Mouse (Mus musculus): ENCODE measurements around the gene Ankrd55. TPM values are rescaled to one million over a fixed set of nuclear protein-coding genes. Genes with fewer than 3 reads are reported as not detected.

Gene Ankrd55
- polyA plus RNA-seq, 1 experiment from 2014 or later: 0.08 TPM

- Histone ChIP-seq H3K27me3 (replicated peaks) (no peaks in the 10 kb centered on the region), H3K4me1 (no peaks in the 10 kb centered on the region), H3K27ac (no peak overlapping the region), H3K9ac (no peak overlapping the region), H3K4me3 (no peak overlapping the region), H3K36me3 (no peaks in the 10 kb centered on the region), H3K9me3 (replicated peaks) (no peaks in the 10 kb centered on the region), H3K4me2 (no peak overlapping the region)
- no peak for ATAC-seq
- WGBS (ENCODE audit: insufficient replicate concordance): 59% methylated on average over 7 of the region's 7 CpGs
Observed at GRCm38 (mm10) chr13:112346659-112347142, 58.5 kb downstream of the Ankrd55 start.

DNA sequence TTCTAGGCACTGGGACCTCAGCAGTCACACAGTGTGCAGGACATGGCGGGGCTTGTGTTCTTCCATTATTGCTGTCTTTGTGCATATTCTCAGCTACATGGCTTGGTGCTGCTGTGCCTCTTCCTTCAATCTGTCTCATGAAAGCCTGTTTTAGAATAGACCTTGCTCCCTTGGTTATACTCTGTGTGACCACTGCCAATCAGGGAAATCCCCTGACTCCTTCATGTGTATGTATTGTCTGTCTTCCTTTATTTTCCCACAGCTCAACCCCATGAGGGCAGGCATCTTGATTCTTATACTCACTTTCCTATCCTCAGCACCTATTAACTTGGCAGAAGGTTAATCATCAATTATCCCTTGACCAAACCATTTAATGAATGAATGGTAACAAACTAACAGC, 60.0 kb downstream of the Ankrd55 start:
- Histone ChIP-seq H3K9ac (no peak overlapping the region), H3K27ac (no peak overlapping the region), H3K4me1 (no peaks in the 10 kb centered on the region), H3K4me3 (no peak overlapping the region), H3K36me3 (no peaks in the 10 kb centered on the region), H3K4me2 (no peak overlapping the region), H3K9me3 (replicated peaks) (no peaks in the 10 kb centered on the region), H3K27me3 (replicated peaks) (no peaks in the 10 kb centered on the region)
- ATAC-seq: no peak
- WGBS (ENCODE audit: insufficient replicate concordance): 72% methylated on average over 1 of the region's 1 CpGs

GRCm38 (mm10) chr13:112348896-112349484, 60.7 kb downstream of the Ankrd55 start:
- H3K9me3 ChIP-seq (replicated peaks): no peaks in the 10 kb centered on the region
- H3K27me3 ChIP-seq (replicated peaks): no peaks in the 10 kb centered on the region
- H3K4me2 ChIP-seq: no peak overlapping the region
- H3K4me3 ChIP-seq: no peak overlapping the region
- H3K36me3 ChIP-seq: no peaks in the 10 kb centered on the region
- WGBS (ENCODE audit: insufficient replicate concordance): 77% methylated on average over 14 of the region's 14 CpGs
- H3K27ac ChIP-seq: no peak overlapping the region
- no peaks in the 10 kb centered on the region for H3K4me1 ChIP-seq
- no peak overlapping the region for H3K9ac ChIP-seq
- no peak for ATAC-seq

DNA sequence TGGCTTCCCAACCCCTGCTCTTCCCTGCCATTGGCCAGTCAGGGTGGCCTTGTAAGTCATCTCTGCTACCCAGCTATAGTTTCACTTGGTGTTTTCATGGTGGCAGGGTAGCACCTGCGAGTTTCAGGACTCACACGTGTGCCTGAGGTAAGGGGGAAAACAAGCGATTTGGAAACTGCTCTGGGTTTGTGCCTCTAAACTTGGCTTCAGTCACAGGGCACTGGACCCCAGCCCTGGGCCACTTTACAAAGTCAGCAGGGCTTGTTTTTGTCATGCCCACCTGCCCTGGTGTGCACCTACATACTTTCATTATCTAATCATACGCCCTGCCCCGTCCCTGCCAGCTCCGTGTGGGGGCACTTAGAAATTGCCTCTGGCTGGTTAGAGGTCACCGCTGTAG, 61.2 kb downstream of the Ankrd55 start:
- 79% methylated on average over 7 of the region's 7 CpGs for WGBS (ENCODE audit: insufficient replicate concordance)
- ATAC-seq: no peak
- Histone ChIP-seq H3K4me3 (no peak overlapping the region), H3K27me3 (replicated peaks) (no peaks in the 10 kb centered on the region), H3K27ac (no peak overlapping the region), H3K4me1 (no peaks in the 10 kb centered on the region), H3K9ac (no peak overlapping the region), H3K36me3 (no peaks in the 10 kb centered on the region), H3K9me3 (replicated peaks) (no peaks in the 10 kb centered on the region), H3K4me2 (no peak overlapping the region)

- Histone ChIP-seq H3K4me2 (no peak overlapping the region), H3K27ac (no peak overlapping the region), H3K27me3 (replicated peaks) (no peaks in the 10 kb centered on the region), H3K36me3 (no peaks in the 10 kb centered on the region), H3K9ac (no peak overlapping the region), H3K9me3 (replicated peaks) (no peaks in the 10 kb centered on the region), H3K4me1 (no peaks in the 10 kb centered on the region), H3K4me3 (no peak overlapping the region)
- no peak for ATAC-seq
- WGBS (ENCODE audit: insufficient replicate concordance): 68% methylated on average over 8 of the region's 8 CpGs
Observed at GRCm38 (mm10) chr13:112351943-112352342, 63.7 kb downstream of the Ankrd55 start.

DNA sequence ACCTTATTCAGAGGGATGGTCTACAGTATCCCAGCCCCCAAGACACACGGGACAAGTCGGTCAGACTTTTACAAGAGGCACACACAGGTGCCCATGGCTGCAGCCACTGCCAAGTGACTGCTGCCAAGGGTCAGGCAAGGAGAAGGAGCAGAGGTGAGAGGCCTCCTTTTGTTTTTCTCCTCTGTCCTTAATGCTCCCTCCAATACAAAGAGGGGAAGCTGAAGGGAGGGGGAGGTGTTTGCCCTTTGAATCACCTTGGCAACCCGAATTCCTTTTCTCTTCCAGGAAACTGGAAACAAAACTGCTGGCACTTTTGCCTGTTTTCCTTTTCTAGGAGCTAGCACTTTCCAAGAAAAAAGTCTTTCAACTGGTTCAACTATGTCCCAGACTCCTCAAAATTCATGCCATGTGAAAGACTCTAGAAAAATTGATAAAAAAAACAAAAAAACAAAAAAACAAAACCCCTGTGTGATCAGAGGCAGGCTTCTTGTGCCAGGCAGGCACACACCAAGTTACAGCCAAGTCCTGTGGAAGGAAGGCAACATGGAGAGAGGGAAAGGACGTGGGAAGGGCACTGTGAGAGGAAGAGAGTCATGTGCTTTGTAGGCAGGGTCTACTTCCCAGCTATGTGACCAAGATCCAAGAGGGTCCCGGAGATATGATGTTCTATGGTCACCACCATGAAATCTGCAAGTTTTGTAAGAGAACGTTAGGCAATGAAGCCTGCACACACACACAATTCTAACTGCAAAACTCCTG, 66.0 kb downstream of the Ankrd55 start:
- no peaks in the 10 kb centered on the region for H3K27me3 ChIP-seq (replicated peaks)
- no peaks in the 10 kb centered on the region for H3K4me1 ChIP-seq
- H3K9ac ChIP-seq: no peak overlapping the region
- 35% methylated on average over 6 of the region's 6 CpGs for WGBS (ENCODE audit: insufficient replicate concordance)
- H3K4me2 ChIP-seq: no peak overlapping the region
- no peaks in the 10 kb centered on the region for H3K36me3 ChIP-seq
- no peaks in the 10 kb centered on the region for H3K9me3 ChIP-seq (replicated peaks)
- no peak overlapping the region for H3K27ac ChIP-seq
- ATAC-seq: no peak
- no peak overlapping the region for H3K4me3 ChIP-seq

DNA sequence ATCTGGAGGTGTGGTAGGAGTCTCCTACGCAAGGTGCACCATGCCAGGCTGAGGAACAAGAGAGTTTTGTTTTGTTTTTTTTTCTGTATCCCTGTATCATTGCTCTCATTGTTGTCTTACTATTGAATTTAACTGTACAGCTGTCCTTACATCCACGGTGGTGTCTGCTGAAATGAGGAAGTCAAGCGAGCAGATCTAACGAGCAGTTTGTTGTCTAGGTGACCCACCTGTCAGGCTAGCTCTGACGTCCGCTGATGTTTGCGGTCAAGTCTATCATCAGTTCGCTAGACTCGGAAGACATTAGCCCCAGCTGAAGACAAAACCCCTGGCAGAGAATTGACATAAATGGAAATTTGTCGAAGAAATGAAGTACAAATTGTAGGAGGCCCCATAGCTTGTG, 66.7 kb downstream of the Ankrd55 start:
- H3K4me2 ChIP-seq: no peak overlapping the region
- no peaks in the 10 kb centered on the region for H3K36me3 ChIP-seq
- H3K27me3 ChIP-seq (replicated peaks): no peaks in the 10 kb centered on the region
- no peak for ATAC-seq
- H3K9me3 ChIP-seq (replicated peaks): no peaks in the 10 kb centered on the region
- H3K27ac ChIP-seq: no peak overlapping the region
- WGBS (ENCODE audit: insufficient replicate concordance): 34% methylated on average over 10 of the region's 10 CpGs
- no peak overlapping the region for H3K4me3 ChIP-seq
- no peak overlapping the region for H3K9ac ChIP-seq
- H3K4me1 ChIP-seq: no peaks in the 10 kb centered on the region

DNA sequence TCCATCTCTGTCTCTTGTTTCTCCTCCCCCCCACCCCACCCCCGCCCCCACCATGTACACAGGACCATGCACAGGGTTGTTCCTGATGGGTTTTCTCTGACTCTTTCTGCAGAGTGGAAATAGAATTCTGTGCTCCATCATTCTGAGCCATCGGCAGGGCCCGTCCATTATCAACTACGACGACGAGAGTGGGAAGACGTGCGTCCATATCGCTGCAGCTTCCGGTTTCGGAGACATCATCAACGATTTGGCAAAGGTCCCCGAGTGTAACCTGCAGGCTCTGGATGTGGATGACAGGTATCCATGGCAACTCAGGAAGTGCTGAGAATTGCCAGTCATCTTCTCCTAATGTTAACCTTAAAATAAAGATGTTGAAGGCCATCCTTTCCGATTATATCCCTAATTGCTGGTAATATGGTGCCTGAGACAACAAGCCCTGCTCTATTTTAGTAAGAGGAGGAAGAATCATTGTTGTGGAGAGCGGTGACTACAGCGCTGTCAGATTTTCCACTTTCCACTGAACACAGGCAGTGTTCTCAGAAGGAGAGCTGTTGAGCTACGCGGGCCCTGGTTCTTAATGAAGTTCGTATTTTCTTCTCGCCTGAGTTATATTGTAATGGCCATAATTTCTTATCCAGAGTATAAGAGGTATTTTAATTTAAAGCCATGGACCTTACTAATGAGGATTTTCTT, 67.7 kb downstream of the Ankrd55 start:
- Histone ChIP-seq H3K4me1 (no peaks in the 10 kb centered on the region), H3K9me3 (replicated peaks) (no peaks in the 10 kb centered on the region), H3K4me3 (no peak overlapping the region), H3K9ac (no peak overlapping the region), H3K36me3 (no peaks in the 10 kb centered on the region), H3K27me3 (replicated peaks) (no peaks in the 10 kb centered on the region), H3K27ac (no peak overlapping the region), H3K4me2 (no peak overlapping the region)
- ATAC-seq: no peak
- WGBS (ENCODE audit: insufficient replicate concordance): 75% methylated on average over 20 of the region's 20 CpGs

DNA sequence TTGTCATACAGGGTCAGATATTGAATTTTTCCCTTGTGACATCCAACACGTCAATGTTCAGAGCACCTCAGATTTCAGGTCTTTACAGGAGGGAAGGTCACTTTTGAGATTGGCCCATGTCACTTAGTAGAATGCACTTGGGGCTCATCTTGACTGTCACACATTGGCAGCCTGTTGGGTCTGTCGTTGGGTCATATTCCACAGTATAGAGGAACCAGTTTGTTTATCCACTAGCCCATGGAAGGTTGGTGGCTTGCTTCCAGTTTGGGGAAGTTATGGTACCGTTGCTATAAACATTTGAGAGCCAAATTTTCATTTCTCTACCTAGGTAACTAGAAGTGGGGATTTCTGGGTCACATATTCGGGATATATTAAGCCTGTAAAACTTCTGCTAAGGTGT, 73.3 kb downstream of the Ankrd55 start:
- WGBS (ENCODE audit: insufficient replicate concordance): 71% methylated on average over 4 of the region's 4 CpGs
- no peak for ATAC-seq

GRCm38 (mm10) chr13:112363218-112363617, 75.0 kb downstream of the Ankrd55 start:
- Histone ChIP-seq H3K4me2 (no peak overlapping the region), H3K27ac (no peak overlapping the region), H3K36me3 (no peaks in the 10 kb centered on the region), H3K9ac (no peak overlapping the region), H3K4me1 (no peaks in the 10 kb centered on the region), H3K9me3 (replicated peaks) (no peaks in the 10 kb centered on the region), H3K4me3 (no peak overlapping the region), H3K27me3 (replicated peaks) (no peaks in the 10 kb centered on the region)
- 82% methylated on average over 10 of the region's 10 CpGs for WGBS (ENCODE audit: insufficient replicate concordance)
- no peak for ATAC-seq

More for the DNA sequence above, 73.3 kb downstream of the Ankrd55 start:
- no peak overlapping the region for H3K9ac ChIP-seq
- H3K4me1 ChIP-seq: no peaks in the 10 kb centered on the region
- H3K9me3 ChIP-seq (replicated peaks): no peaks in the 10 kb centered on the region
- no peaks in the 10 kb centered on the region for H3K27me3 ChIP-seq (replicated peaks)
- H3K4me2 ChIP-seq: no peak overlapping the region
- no peak overlapping the region for H3K4me3 ChIP-seq
- no peak overlapping the region for H3K27ac ChIP-seq
- H3K36me3 ChIP-seq: no peaks in the 10 kb centered on the region

GRCm38 (mm10) chr13:112363746-112364145, 75.5 kb downstream of the Ankrd55 start:
- Histone ChIP-seq H3K9ac (no peak overlapping the region), H3K4me1 (no peaks in the 10 kb centered on the region), H3K9me3 (replicated peaks) (no peaks in the 10 kb centered on the region), H3K27ac (no peak overlapping the region), H3K27me3 (replicated peaks) (no peaks in the 10 kb centered on the region), H3K4me3 (no peak overlapping the region), H3K36me3 (no peaks in the 10 kb centered on the region), H3K4me2 (no peak overlapping the region)
- no peak for ATAC-seq
- WGBS (ENCODE audit: insufficient replicate concordance): 78% methylated on average over 3 of the region's 3 CpGs

- Histone ChIP-seq H3K4me3 (no peak overlapping the region), H3K27ac (no peak overlapping the region), H3K9me3 (replicated peaks) (no peaks in the 10 kb centered on the region), H3K36me3 (no peaks in the 10 kb centered on the region), H3K4me2 (no peak overlapping the region), H3K9ac (no peak overlapping the region), H3K27me3 (replicated peaks) (no peaks in the 10 kb centered on the region), H3K4me1 (no peaks in the 10 kb centered on the region)
- no peak for ATAC-seq
- 78% methylated on average over 5 of the region's 5 CpGs for WGBS (ENCODE audit: insufficient replicate concordance)
Observed at GRCm38 (mm10) chr13:112364698-112365097, 76.4 kb downstream of the Ankrd55 start.
